Comparison of ENCODE assay signal across 27 mouse cellular contexts in the genomic region with DNA sequence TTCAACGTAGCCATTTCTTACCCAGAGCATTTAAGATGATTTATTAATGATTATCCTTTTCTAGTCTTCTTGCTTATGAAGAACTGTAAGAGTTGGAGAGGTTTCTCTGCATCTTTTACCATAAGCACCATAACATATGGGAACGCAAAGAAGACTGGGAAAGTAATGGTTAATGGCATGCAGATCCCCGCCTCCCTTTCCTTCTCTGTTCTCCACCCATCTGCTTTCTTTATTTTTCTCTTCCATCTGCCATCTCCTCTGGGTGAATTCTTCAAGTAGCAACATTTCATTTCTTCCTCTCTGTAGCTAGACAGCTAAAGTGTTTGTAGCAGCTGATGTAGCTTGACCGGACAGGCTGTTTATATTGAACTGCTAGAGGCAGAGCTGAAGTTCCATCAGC. TPM values are rescaled to one million over a fixed set of nuclear protein-coding genes. Genes with fewer than 3 reads are reported as not detected.
DNase-seq lines count a peak whose midpoint lies in the region; ATAC-seq and TF ChIP-seq lines count a peak whose summit lies in the region.
"Had no signal": no experiment of that assay in that cellular context is flagged by ENCODE, and none has a peak within 500 bp of the region (broad histone marks: within the 10 kb centered on the region; RNA-seq: fewer than 3 reads in every experiment).

No protein-coding gene starts in this region.

- no peaks in the 10 kb centered on the region for H3K9me3 ChIP-seq in forebrain, embryonic 14.5 days (replicated peaks; ENCODE audit: control insufficient read depth, low read length)
- no peaks in the 10 kb centered on the region for H3K9me3 ChIP-seq in forebrain, embryonic 11.5 days (ENCODE audit: control insufficient read depth, low read length)
- no peaks in the 10 kb centered on the region for H3K9me3 ChIP-seq in forebrain, postnatal 0 days (ENCODE audit: low read length)
- H3K9me3 ChIP-seq: embryonic facial prominence, embryonic 10.5 days; embryonic facial prominence, embryonic 13.5 days; G1E; heart, embryonic 10.5 days; heart, embryonic 13.5 days had no signal

- peak; percentile 55 for DNase-seq in forebrain, embryonic 14.5 days (ENCODE audit: low spot score)
- no peak for DNase-seq in forebrain, embryonic 11.5 days (ENCODE audit: low spot score)
- DNase-seq in layer of hippocampus, adult 2 months (ENCODE audit: low spot score in 2 of 2): no peak
- no peak for DNase-seq in layer of hippocampus, postnatal 14 days (ENCODE audit: low spot score in 2 of 2)
- DNase-seq in forebrain, postnatal 0 days: peak; percentile 30
- no peak for DNase-seq in urinary bladder, adult 2 months (ENCODE audit: low spot score)
- DNase-seq: adrenal gland, postnatal 10 days; adrenal gland, postnatal 36 days; B cell, adult 2 months; embryo, embryonic 11 days; gastrocnemius, postnatal 36 days; heart, adult 2 months; kidney, adult 18-20 months had no signal

- H3K27ac ChIP-seq in forebrain, embryonic 14.5 days (ENCODE audit: low read depth, low read length): peak overlapping the region; percentile 39; the same call in 1 of the 2 replicates
- no peak overlapping the region for H3K27ac ChIP-seq in forebrain, embryonic 11.5 days (ENCODE audit: low read depth, low read length)
- H3K27ac ChIP-seq in layer of hippocampus, adult 2 months: peak overlapping the region; percentile 79
- no peak overlapping the region for H3K27ac ChIP-seq in forebrain, postnatal 0 days (ENCODE audit: low read depth, low read length)
- H3K27ac ChIP-seq: embryonic facial prominence, embryonic 10.5 days; embryonic facial prominence, embryonic 13.5 days; heart, adult 2 months; heart, embryonic 10.5 days; heart, embryonic 13.5 days; hindbrain, embryonic 14.5 days; hindbrain, postnatal 0 days had no signal

- WGBS in forebrain, embryonic 14.5 days: 80% methylated on average over 4 of the region's 4 CpGs
- 92% methylated on average over 4 of the region's 4 CpGs for WGBS in forebrain, embryonic 11.5 days
- WGBS in forebrain, postnatal 0 days: 75% methylated on average over 4 of the region's 4 CpGs

- H3K9ac ChIP-seq in forebrain, embryonic 14.5 days (ENCODE audit: low read length): no peak overlapping the region
- H3K9ac ChIP-seq in forebrain, embryonic 11.5 days (ENCODE audit: low read length): no peak overlapping the region
- H3K9ac ChIP-seq in forebrain, postnatal 0 days: no peak overlapping the region
- H3K9ac ChIP-seq: embryonic facial prominence, embryonic 13.5 days; heart, embryonic 13.5 days; hindbrain, embryonic 14.5 days had no signal

- no peak for ATAC-seq in forebrain, embryonic 14.5 days
- no peak for ATAC-seq in forebrain, embryonic 11.5 days (replicated peaks; ENCODE audit: low FRiP score)
- no peak for ATAC-seq in forebrain, postnatal 0 days
- ATAC-seq: inflammation-experienced regulatory T-cells, adult 6 months; intestine, embryonic 16.5 days; Patski had no signal

- H3K4me2 ChIP-seq in forebrain, embryonic 14.5 days (ENCODE audit: low read length): no peak overlapping the region
- no peak overlapping the region for H3K4me2 ChIP-seq in forebrain, embryonic 11.5 days (ENCODE audit: low read depth, low read length, severe bottlenecking)
- no peak overlapping the region for H3K4me2 ChIP-seq in forebrain, postnatal 0 days (ENCODE audit: low read depth)
- H3K4me2 ChIP-seq: embryonic facial prominence, embryonic 13.5 days; heart, embryonic 13.5 days; hindbrain, embryonic 14.5 days had no signal

- H3K4me3 ChIP-seq in forebrain, embryonic 14.5 days (ENCODE audit: low read depth, low read length): no peak overlapping the region
- no peak overlapping the region for H3K4me3 ChIP-seq in forebrain, embryonic 11.5 days (ENCODE audit: low read depth, low read length)
- no peak overlapping the region for H3K4me3 ChIP-seq in layer of hippocampus, adult 2 months
- no peak overlapping the region for H3K4me3 ChIP-seq in forebrain, postnatal 0 days (ENCODE audit: low read depth, low read length)
- H3K4me3 ChIP-seq: embryonic facial prominence, embryonic 10.5 days; embryonic facial prominence, embryonic 13.5 days; erythroblast, embryonic 14.5 days; heart, adult 2 months; heart, embryonic 10.5 days; heart, embryonic 13.5 days had no signal

- H3K36me3 ChIP-seq in forebrain, embryonic 14.5 days (ENCODE audit: control insufficient read depth, insufficient read depth, low read length): peaks cover 72% of the 10 kb centered on the region
- peaks cover 3% of the 10 kb centered on the region; the same call in 1 of the 2 replicates for H3K36me3 ChIP-seq in forebrain, embryonic 11.5 days (ENCODE audit: control insufficient read depth, insufficient read depth, low read length)
- H3K36me3 ChIP-seq in forebrain, postnatal 0 days (ENCODE audit: insufficient read depth): peaks cover 73% of the 10 kb centered on the region

- no peaks in the 10 kb centered on the region for H3K4me1 ChIP-seq in forebrain, embryonic 14.5 days (ENCODE audit: control insufficient read depth, insufficient read depth, low read length)
- no peaks in the 10 kb centered on the region for H3K4me1 ChIP-seq in forebrain, embryonic 11.5 days (replicated peaks; ENCODE audit: control insufficient read depth, insufficient read depth, low read length)
- no peaks in the 10 kb centered on the region for H3K4me1 ChIP-seq in forebrain, postnatal 0 days (ENCODE audit: insufficient read depth)
- H3K4me1 ChIP-seq: embryonic facial prominence, embryonic 10.5 days; embryonic facial prominence, embryonic 13.5 days had no signal

- no peaks in the 10 kb centered on the region for H3K27me3 ChIP-seq in forebrain, embryonic 14.5 days (replicated peaks; ENCODE audit: control insufficient read depth, insufficient read depth, low read length)
- H3K27me3 ChIP-seq in forebrain, embryonic 11.5 days (ENCODE audit: control insufficient read depth, insufficient read depth, low read length): no peaks in the 10 kb centered on the region
- H3K27me3 ChIP-seq in forebrain, postnatal 0 days (ENCODE audit: insufficient read depth, low read length): no peaks in the 10 kb centered on the region
- H3K27me3 ChIP-seq: CH12.LX; embryonic facial prominence, embryonic 13.5 days; heart, embryonic 13.5 days; Patski had no signal

- TF ChIP-seq CTCF in layer of hippocampus, adult 2 months (conservative IDR thresholded peaks at IDR 0.05): no peak
- TF ChIP-seq CTCF in forebrain, postnatal 0 days (IDR thresholded peaks at IDR 0.05; ENCODE audit: low read depth): no peak

RNA-seq across cellular contexts. Expression of gene Atp6v0a1, which starts 14.7 kb away (rescaled TPM):
- polyA plus RNA-seq in forebrain, embryonic 14.5 days (2014; fragmentation: Nextera tagmentation; extraction: Ambion mirVana): 50.2 and 74.4 TPM in 2 replicates
- polyA plus RNA-seq in forebrain, embryonic 11.5 days (2014; fragmentation: Nextera tagmentation; extraction: Ambion mirVana): 44.7 and 47.0 TPM in 2 replicates
- 100 to 1,000 TPM; 457 to 476 TPM for total RNA-seq in layer of hippocampus, adult 2 months (2021)
- 100 to 1,000 TPM; 451 to 457 TPM for total RNA-seq in layer of hippocampus, postnatal 14 days (2021)
- total RNA-seq in forebrain, postnatal 0 days (2014; rRNA removed): 132 and 179 TPM in 2 replicates
- 121 and 162 TPM in 2 replicates for polyA plus RNA-seq in forebrain, postnatal 0 days (2015; fragmentation: Nextera tagmentation; extraction: Ambion mirVana)
- polyA plus RNA-seq in urinary bladder, adult 2 months (2012; rRNA removed): 66.9 and 74.1 TPM in 2 replicates

RNA-seq across cellular contexts. Expression of gene Naglu, which starts 45.8 kb away (rescaled TPM):
- 6.6 and 8.4 TPM in 2 replicates for polyA plus RNA-seq in forebrain, embryonic 14.5 days (2014; fragmentation: Nextera tagmentation; extraction: Ambion mirVana)
- 6.9 and 7.8 TPM in 2 replicates for polyA plus RNA-seq in forebrain, embryonic 11.5 days (2014; fragmentation: Nextera tagmentation; extraction: Ambion mirVana)
- 1 to 10 TPM; 8.7 to 9.6 TPM for total RNA-seq in layer of hippocampus, adult 2 months (2021)
- total RNA-seq in layer of hippocampus, postnatal 14 days (2021): 10 to 100 TPM in 1 of 2 experiments, 1 to 10 TPM in 1; 9.3 to 10.3 TPM
- total RNA-seq in forebrain, postnatal 0 days (2014; rRNA removed): 11.3 and 14.9 TPM in 2 replicates
- polyA plus RNA-seq in forebrain, postnatal 0 days (2015; fragmentation: Nextera tagmentation; extraction: Ambion mirVana): 11.6 and 12.6 TPM in 2 replicates
- 27.2 and 29.0 TPM in 2 replicates for polyA plus RNA-seq in urinary bladder, adult 2 months (2012; rRNA removed)

RNA-seq across cellular contexts. Expression of gene Cavin1, which starts 53.3 kb away (rescaled TPM):
- polyA plus RNA-seq in forebrain, embryonic 14.5 days (2014; fragmentation: Nextera tagmentation; extraction: Ambion mirVana): 15.6 and 21.1 TPM in 2 replicates
- 11.8 and 14.2 TPM in 2 replicates for polyA plus RNA-seq in forebrain, embryonic 11.5 days (2014; fragmentation: Nextera tagmentation; extraction: Ambion mirVana)
- 10 to 100 TPM; 14.3 to 16.3 TPM for total RNA-seq in layer of hippocampus, adult 2 months (2021)
- total RNA-seq in layer of hippocampus, postnatal 14 days (2021): 10 to 100 TPM; 16.3 to 21.5 TPM
- 14.8 and 22.7 TPM in 2 replicates for total RNA-seq in forebrain, postnatal 0 days (2014; rRNA removed)
- 36.7 and 38.3 TPM in 2 replicates for polyA plus RNA-seq in forebrain, postnatal 0 days (2015; fragmentation: Nextera tagmentation; extraction: Ambion mirVana)
- polyA plus RNA-seq in urinary bladder, adult 2 months (2012; rRNA removed): 284 and 420 TPM in 2 replicates

RNA-seq across cellular contexts. Expression of gene Hsd17b1, which starts 54.2 kb away (rescaled TPM):
- not detected in 2 replicates for polyA plus RNA-seq in forebrain, embryonic 14.5 days (2014; fragmentation: Nextera tagmentation; extraction: Ambion mirVana)
- 0.19 TPM in 1 of 2 replicates, not detected in the other for polyA plus RNA-seq in forebrain, embryonic 11.5 days (2014; fragmentation: Nextera tagmentation; extraction: Ambion mirVana)
- under 1 TPM; 0.71 to 0.92 TPM for total RNA-seq in layer of hippocampus, adult 2 months (2021)
- total RNA-seq in layer of hippocampus, postnatal 14 days (2021): under 1 TPM; 0.38 to 0.81 TPM
- 0.23 and 0.71 TPM in 2 replicates for total RNA-seq in forebrain, postnatal 0 days (2014; rRNA removed)
- not detected in 2 replicates for polyA plus RNA-seq in forebrain, postnatal 0 days (2015; fragmentation: Nextera tagmentation; extraction: Ambion mirVana)
- polyA plus RNA-seq in urinary bladder, adult 2 months (2012; rRNA removed): 0.56 and 0.57 TPM in 2 replicates
- total RNA-seq: gastrocnemius, postnatal 36 days; heart, postnatal 4 days had no signal
- polyA plus RNA-seq: embryonic facial prominence, embryonic 10.5 days; heart, embryonic 10.5 days; hindbrain, embryonic 11.5 days; hindbrain, embryonic 14.5 days; hindbrain, postnatal 0 days had no signal

RNA-seq across cellular contexts. Expression of gene Coasy, which starts 58.4 kb away (rescaled TPM):
- polyA plus RNA-seq in forebrain, embryonic 14.5 days (2014; fragmentation: Nextera tagmentation; extraction: Ambion mirVana): 52.9 and 54.9 TPM in 2 replicates
- polyA plus RNA-seq in forebrain, embryonic 11.5 days (2014; fragmentation: Nextera tagmentation; extraction: Ambion mirVana): 50.4 and 51.5 TPM in 2 replicates
- 10 to 100 TPM; 24.9 to 25.8 TPM for total RNA-seq in layer of hippocampus, adult 2 months (2021)
- total RNA-seq in layer of hippocampus, postnatal 14 days (2021): 10 to 100 TPM; 32.6 to 35.7 TPM
- total RNA-seq in forebrain, postnatal 0 days (2014; rRNA removed): 39.3 and 40.7 TPM in 2 replicates
- 39.8 and 40.2 TPM in 2 replicates for polyA plus RNA-seq in forebrain, postnatal 0 days (2015; fragmentation: Nextera tagmentation; extraction: Ambion mirVana)
- polyA plus RNA-seq in urinary bladder, adult 2 months (2012; rRNA removed): 25.8 and 38.8 TPM in 2 replicates

Comparison
In these comparisons a context has a peak if more than half of its experiments do, and no peak if none do; other contexts are left out.
1. DNase-seq: peak in forebrain, embryonic 14.5 days (single experiment) and forebrain, postnatal 0 days (single experiment); none in forebrain, embryonic 11.5 days (single experiment), layer of hippocampus, adult 2 months (0 of 2), layer of hippocampus, postnatal 14 days (0 of 2) and urinary bladder, adult 2 months (single experiment).
2. H3K27ac ChIP-seq: peak in forebrain, embryonic 14.5 days (single experiment) and layer of hippocampus, adult 2 months (single experiment); none in forebrain, embryonic 11.5 days (single experiment) and forebrain, postnatal 0 days (single experiment).